Mouse (Mus musculus) lung, embryonic 14.5 days (tissue): ENCODE data around the gene Gtf2h1. TPM values are rescaled to one million over a fixed set of nuclear protein-coding genes. Genes with fewer than 3 reads are reported as not detected.
A peak's percentile ranks its signal among the peaks of the same experiment; 100 is the strongest.

Source experiments
- ATAC-seq: fragments of 200-750 bp; cut with Nextera tagmentation; 2 replicates; pipeline ENCODE4 v1.8.0; 2017; ENCODE audit warnings: mild to moderate bottlenecking, moderate TSS enrichment, moderate library complexity; ENCODE audit not compliant: insufficient read depth
- DNase-seq: peaks from one replicate; pipeline ENCODE4 v3.0.0-alpha.2; 2015
- H3K27ac ChIP-seq: fragments of 300-500 bp; sonication (generic); 2 replicates; pipeline ENCODE4 v1.5.1; 2014; ENCODE audit warnings: low read depth, mild to moderate bottlenecking, moderate library complexity
- H3K27me3 ChIP-seq: fragments of 300-500 bp; sonication (generic); 2 replicates; pipeline ENCODE4 v1.6.1; 2014; ENCODE audit warnings: low read length, control low read depth; ENCODE audit not compliant: insufficient read depth
- H3K36me3 ChIP-seq: fragments of 300-500 bp; sonication (generic); 2 replicates; pipeline ENCODE4 v1.6.1; 2014; ENCODE audit warnings: control low read depth; ENCODE audit not compliant: insufficient read depth
- H3K4me1 ChIP-seq: fragments of 300-500 bp; sonication (generic); 2 replicates; pipeline ENCODE4 v1.6.1; 2014; ENCODE audit warnings: antibody characterized with exemption, control low read depth; ENCODE audit not compliant: insufficient read depth
- H3K4me2 ChIP-seq: fragments of 300-500 bp; sonication (generic); 2 replicates; pipeline ENCODE4 v1.6.1; 2014; ENCODE audit warnings: mild to moderate bottlenecking
- H3K4me3 ChIP-seq: fragments of 300-500 bp; sonication (generic); 2 replicates; pipeline ENCODE4 v1.5.1; 2014; ENCODE audit warnings: low read depth, low read length
- H3K9ac ChIP-seq: fragments of 300-500 bp; sonication (generic); 2 replicates; pipeline ENCODE4 v1.6.1; 2014
- H3K9me3 ChIP-seq: fragments of 300-500 bp; sonication (generic); 2 replicates; pipeline ENCODE4 v1.6.1; 2016; ENCODE audit warnings: low read depth, low read length, control low read depth
- CTCF ChIP-seq: IDR thresholded peaks from 2 replicates; pipeline ENCODE4 v1.5.1; 2016; ENCODE audit warnings: antibody characterized with exemption, low read depth
- WGBS: fragments of 180-500 bp; shearing (Covaris S2); extraction: QIAGEN DNeasy Blood & Tissue Kit; methylation state at CpG from one replicate; pipeline ENCODE4 v1.1.7; 2014; 5-methylcytosine and 5-hydroxymethylcytosine counted together
- polyA plus RNA-seq: library from polyadenylated mRNA; unstranded; fragments of >200 nt; fragmentation: Nextera tagmentation; extraction: Ambion mirVana; gene quantifications from 2 replicates; pipeline ENCODE4 v1.2.1, GENCODE M21; 2014

The Gtf2h1 gene
- 41.7 and 47.1 TPM in 2 replicates for polyA plus RNA-seq

GRCm38 (mm10) chr7:46795287-46796205, at the start of gene Gtf2h1, which contains the start of gene Hps5:
Gene Gtf2h1, plus strand, starts transcription at chr7:46796103.
Gene Hps5, minus strand, starts transcription at chr7:46796064.
- H3K27me3 ChIP-seq = no peaks in the 10 kb centered on the region
- peak within 1 kb of the TSS; percentile 96 for H3K4me3 ChIP-seq
- TF ChIP-seq CTCF = 0 out of 2 replicates have a peak, but pooled peaks have one; percentile 9
- peak within 1 kb of the TSS; percentile 92 for H3K4me2 ChIP-seq
- under 1% methylated on average over 66 of the region's 75 CpGs for WGBS
- peaks cover 8% of the 10 kb centered on the region for H3K4me1 ChIP-seq
- DNase-seq = peak; percentile 96
- ATAC-seq = peak; percentile 98
- peak within 1 kb of the TSS; percentile 90 for H3K9ac ChIP-seq
- H3K36me3 ChIP-seq = peaks cover 12% of the 10 kb centered on the region
- peak within 1 kb of the TSS; percentile 89 for H3K27ac ChIP-seq
- H3K9me3 ChIP-seq = no peaks in the 10 kb centered on the region

GRCm38 (mm10) chr7:46746381-46746780, 49.5 kb upstream of the Gtf2h1 start:
- no peak overlapping the region for H3K4me2 ChIP-seq
- no peak overlapping the region for H3K9ac ChIP-seq
- no peak for TF ChIP-seq CTCF
- H3K4me1 ChIP-seq = no peaks in the 10 kb centered on the region
- 81% methylated on average over 7 of the region's 7 CpGs for WGBS
- no peaks in the 10 kb centered on the region for H3K27me3 ChIP-seq
- no peak overlapping the region for H3K4me3 ChIP-seq
- no peaks in the 10 kb centered on the region for H3K9me3 ChIP-seq
- no peak overlapping the region for H3K27ac ChIP-seq
- DNase-seq = no peak
- ATAC-seq = no peak
- no peaks in the 10 kb centered on the region for H3K36me3 ChIP-seq

DNA sequence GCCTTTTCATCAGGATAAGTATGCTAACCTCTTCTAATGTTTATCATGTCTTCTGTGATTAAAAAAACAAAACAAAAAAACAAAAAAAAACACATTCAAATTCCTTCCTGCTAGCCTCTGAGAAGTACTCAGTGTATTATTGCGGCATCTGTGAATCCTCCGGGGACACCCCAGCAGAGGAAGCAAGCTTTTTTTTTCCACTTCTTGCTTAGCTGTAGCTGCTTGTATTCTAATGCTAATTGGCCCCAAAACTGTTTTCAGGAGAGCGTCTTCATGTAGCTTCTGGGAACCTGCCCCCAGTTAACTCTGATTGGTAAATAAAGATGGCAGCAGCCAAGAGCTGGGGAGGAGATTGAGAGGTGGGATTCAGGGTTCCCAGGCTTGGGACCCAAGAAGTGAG, 47.4 kb upstream of the Gtf2h1 start:
- H3K27me3 ChIP-seq = no peaks in the 10 kb centered on the region
- no peak for TF ChIP-seq CTCF
- WGBS = 59% methylated on average over 3 of the region's 3 CpGs

GRCm38 (mm10) chr7:46751490-46751889, 44.4 kb upstream of the Gtf2h1 start, which contains the start of gene Saa2:
Gene Saa2, plus strand, starts transcription at chr7:46751790.
- WGBS = 60% methylated on average over 3 of the region's 3 CpGs
- H3K36me3 ChIP-seq = no peaks in the 10 kb centered on the region
- no peak for ATAC-seq
- H3K27ac ChIP-seq = no peak within 1 kb of the TSS
- H3K4me1 ChIP-seq = no peaks in the 10 kb centered on the region
- DNase-seq = no peak
- H3K9me3 ChIP-seq = no peaks in the 10 kb centered on the region
- no peak within 1 kb of the TSS for H3K4me2 ChIP-seq
- no peak within 1 kb of the TSS for H3K4me3 ChIP-seq
- H3K9ac ChIP-seq = no peak within 1 kb of the TSS
- no peaks in the 10 kb centered on the region for H3K27me3 ChIP-seq
- TF ChIP-seq CTCF = no peak

More for the DNA sequence above, 47.4 kb upstream of the Gtf2h1 start:
- Histone ChIP-seq H3K36me3 (no peaks in the 10 kb centered on the region), H3K9me3 (no peaks in the 10 kb centered on the region), H3K4me3 (no peak overlapping the region), H3K9ac (no peak overlapping the region), H3K27ac (no peak overlapping the region), H3K4me1 (no peaks in the 10 kb centered on the region), H3K4me2 (no peak overlapping the region)
- DNase-seq (no peak), ATAC-seq (no peak)

DNA sequence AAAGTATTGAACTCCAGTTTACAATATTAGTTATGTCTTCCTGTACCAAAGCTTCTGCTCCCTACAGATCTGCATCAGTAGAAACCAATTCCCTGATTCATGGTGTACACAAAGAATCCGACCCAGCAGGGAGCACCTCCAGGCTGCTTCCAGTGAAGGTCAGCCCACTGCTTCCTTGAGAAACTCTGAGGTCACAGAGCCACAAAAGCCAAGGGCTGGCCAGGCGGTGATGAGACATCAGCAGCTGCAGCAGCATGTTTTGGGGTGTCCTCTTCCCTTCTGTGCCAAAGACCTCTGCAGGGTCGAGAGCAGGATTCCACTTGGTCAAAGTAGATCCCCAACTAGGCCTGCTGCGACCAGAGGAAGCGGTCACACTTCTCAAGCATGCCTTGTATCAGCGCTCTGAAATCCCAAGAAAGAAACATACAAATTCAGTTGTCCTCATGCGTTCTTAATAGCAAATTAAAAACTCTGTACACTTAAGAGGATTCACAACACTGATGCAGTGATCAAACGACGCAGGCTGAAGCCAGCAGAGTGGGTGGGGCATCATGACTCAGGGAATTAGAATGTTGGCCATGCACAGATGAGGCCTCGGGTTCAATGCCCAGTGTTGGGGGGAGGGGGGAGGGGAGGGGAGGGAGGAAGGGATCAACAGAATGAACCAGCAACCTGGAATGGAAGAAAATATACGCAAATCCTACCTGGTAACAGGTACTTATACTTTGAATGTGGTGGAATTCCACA, 34.7 kb upstream of the Gtf2h1 start:
- WGBS = 74% methylated on average over 11 of the region's 11 CpGs
- no peaks in the 10 kb centered on the region for H3K4me1 ChIP-seq
- no peak overlapping the region for H3K27ac ChIP-seq
- peaks cover 57% of the 10 kb centered on the region for H3K36me3 ChIP-seq
- no peak overlapping the region for H3K9ac ChIP-seq
- no peak for ATAC-seq
- H3K9me3 ChIP-seq = no peaks in the 10 kb centered on the region
- H3K4me3 ChIP-seq = no peak overlapping the region
- H3K4me2 ChIP-seq = no peak overlapping the region
- TF ChIP-seq CTCF = no peak
- no peaks in the 10 kb centered on the region for H3K27me3 ChIP-seq
- no peak for DNase-seq

- H3K4me1 ChIP-seq = no peaks in the 10 kb centered on the region
- H3K4me3 ChIP-seq = no peak overlapping the region
- no peak for TF ChIP-seq CTCF
- H3K9ac ChIP-seq = no peak overlapping the region
- H3K27me3 ChIP-seq = no peaks in the 10 kb centered on the region
- ATAC-seq = no peak
- no peak overlapping the region for H3K27ac ChIP-seq
- H3K9me3 ChIP-seq = no peaks in the 10 kb centered on the region
- DNase-seq = no peak
- H3K36me3 ChIP-seq = peaks cover 65% of the 10 kb centered on the region
- H3K4me2 ChIP-seq = no peak overlapping the region
- WGBS = 91% methylated on average over 5 of the region's 5 CpGs
Observed at GRCm38 (mm10) chr7:46762601-46763000, 33.3 kb upstream of the Gtf2h1 start.

DNA sequence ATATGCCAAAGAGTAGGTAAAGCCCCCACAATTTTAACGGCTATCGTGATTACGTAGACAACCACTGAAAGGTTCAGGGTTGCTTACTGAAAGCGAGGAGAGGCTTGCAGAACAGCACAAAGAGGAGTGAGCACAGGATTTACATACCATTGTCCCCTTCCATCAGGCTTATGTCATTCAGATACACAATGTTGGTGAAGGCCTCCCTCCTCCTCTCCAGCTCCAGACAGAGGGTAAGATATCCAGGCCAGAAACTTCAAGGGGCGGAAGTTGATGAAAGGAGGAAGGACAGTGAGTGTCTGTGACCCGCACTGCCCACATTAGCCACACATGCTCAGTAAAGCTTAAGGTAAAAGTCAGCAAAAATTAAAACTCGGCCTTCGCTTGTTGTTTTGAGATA, 31.2 kb upstream of the Gtf2h1 start:
- Histone ChIP-seq H3K9ac (no peak overlapping the region), H3K4me1 (no peaks in the 10 kb centered on the region; the same call in 1 of the 2 replicates), H3K9me3 (no peaks in the 10 kb centered on the region), H3K4me2 (no peak overlapping the region), H3K27me3 (no peaks in the 10 kb centered on the region), H3K27ac (no peak overlapping the region), H3K36me3 (peaks cover 77% of the 10 kb centered on the region), H3K4me3 (no peak overlapping the region)
- WGBS = 90% methylated on average over 8 of the region's 8 CpGs
- ATAC-seq = no peak
- no peak for TF ChIP-seq CTCF
- no peak for DNase-seq
